ENCODE assay signal across 30 mouse cellular contexts in genomic region chr13:99932406-99932805, GRCm38 (mm10). TPM values are rescaled to one million over a fixed set of nuclear protein-coding genes. Genes with fewer than 3 reads are reported as not detected.
DNase-seq lines count a peak whose midpoint lies in the region; ATAC-seq lines count a peak whose summit lies in the region.
"Had no signal": no experiment of that assay in that cellular context is flagged by ENCODE, and none has a peak within 500 bp of the region (broad histone marks: within the 10 kb centered on the region; RNA-seq: fewer than 3 reads in every experiment).

No protein-coding gene starts in this region.

- 90% methylated on average over 1 of the region's 1 CpGs for WGBS in midbrain, embryonic 13.5 days

- peak; percentile 50 for DNase-seq in thymus, postnatal 0 days (ENCODE audit: low spot score)
- DNase-seq in thymus, postnatal 10 days (ENCODE audit: low spot score in 2 of 2) = no peak
- DNase-seq in T-cell, adult 2 months (ENCODE audit: low spot score) = peak; percentile 12
- peak; percentile 18 for DNase-seq in thymus, postnatal 4 days
- DNase-seq in urinary bladder, postnatal 36 days (ENCODE audit: low spot score in 2 of 2) = no peak
- DNase-seq in heart, postnatal 14 days = no peak
- DNase-seq: cerebellum, adult 2 months; cerebellum, postnatal 14 days; gastrocnemius, postnatal 14 days; heart, adult 11 months; heart, postnatal 36 days; kidney, adult 9 months; kidney, postnatal 14 days; layer of hippocampus, adult 9-11 months; liver, embryonic 13.5 days; lung, adult 18-20 months; lung, postnatal 4 days had no signal

- H3K36me3 ChIP-seq in midbrain, embryonic 13.5 days = no peaks in the 10 kb centered on the region
- H3K36me3 ChIP-seq: heart, embryonic 13.5 days; hindbrain, embryonic 13.5 days; limb, embryonic 10.5 days; limb, embryonic 15.5 days; liver, embryonic 13.5 days; midbrain, embryonic 15.5 days; neural tube, embryonic 12.5 days had no signal

- no peaks in the 10 kb centered on the region for H3K9me3 ChIP-seq in midbrain, embryonic 13.5 days
- H3K9me3 ChIP-seq: forebrain, embryonic 13.5 days; heart, embryonic 13.5 days; hindbrain, embryonic 13.5 days; limb, embryonic 10.5 days; limb, embryonic 15.5 days; liver, embryonic 13.5 days; midbrain, embryonic 15.5 days; neural tube, embryonic 12.5 days had no signal

- no peak overlapping the region for H3K27ac ChIP-seq in midbrain, embryonic 13.5 days
- H3K27ac ChIP-seq: forebrain, embryonic 13.5 days; heart, embryonic 13.5 days; hindbrain, embryonic 13.5 days; limb, embryonic 10.5 days; limb, embryonic 15.5 days; liver, embryonic 13.5 days; midbrain, embryonic 15.5 days; neural tube, embryonic 12.5 days had no signal

- ATAC-seq in megakaryocyte progenitor cell, adult 5-6 weeks (replicated peaks; ENCODE audit: poor library complexity) = peak; percentile 71
- ATAC-seq in midbrain, embryonic 13.5 days = no peak
- ATAC-seq: forebrain, embryonic 13.5 days; intestine, postnatal 0 days; lung, postnatal 0 days; midbrain, embryonic 15.5 days had no signal

- 0 out of 2 replicates have a peak, but pooled peaks cover 1% of the 10 kb centered on the region for H3K4me1 ChIP-seq in midbrain, embryonic 13.5 days (replicated peaks)
- H3K4me1 ChIP-seq: limb, embryonic 10.5 days; limb, embryonic 15.5 days; liver, embryonic 13.5 days; midbrain, embryonic 15.5 days; neural tube, embryonic 12.5 days had no signal

- H3K27me3 ChIP-seq in midbrain, embryonic 13.5 days = no peaks in the 10 kb centered on the region
- H3K27me3 ChIP-seq: forebrain, embryonic 13.5 days; heart, embryonic 13.5 days; hindbrain, embryonic 13.5 days; limb, embryonic 15.5 days; liver, embryonic 13.5 days; midbrain, embryonic 15.5 days; neural tube, embryonic 12.5 days had no signal

- intact Hi-C loops in heart, postnatal 14 days (cut with DNase I) = no loop called here

- H3K4me2 ChIP-seq in midbrain, embryonic 13.5 days (replicated peaks) = no peak overlapping the region
- H3K4me2 ChIP-seq: forebrain, embryonic 13.5 days; heart, embryonic 13.5 days; hindbrain, embryonic 13.5 days; limb, embryonic 15.5 days; liver, embryonic 13.5 days; midbrain, embryonic 15.5 days; neural tube, embryonic 12.5 days had no signal

- H3K4me3 ChIP-seq in midbrain, embryonic 13.5 days (replicated peaks) = no peak overlapping the region
- H3K4me3 ChIP-seq: forebrain, embryonic 13.5 days; heart, embryonic 13.5 days; hindbrain, embryonic 13.5 days; limb, embryonic 10.5 days; limb, embryonic 15.5 days; liver, embryonic 13.5 days; midbrain, embryonic 15.5 days; neural tube, embryonic 12.5 days had no signal

- H3K9ac ChIP-seq in midbrain, embryonic 13.5 days (replicated peaks) = no peak overlapping the region
- H3K9ac ChIP-seq: forebrain, embryonic 13.5 days; heart, embryonic 13.5 days; hindbrain, embryonic 13.5 days; limb, embryonic 15.5 days; liver, embryonic 13.5 days; midbrain, embryonic 15.5 days; neural tube, embryonic 12.5 days had no signal

RNA-seq across cellular contexts. Expression of gene Cartpt, which starts 31.5 kb away (rescaled TPM):
- 0.17 and 0.29 TPM in 2 replicates for polyA plus RNA-seq in thymus, postnatal 0 days (2015; fragmentation: Nextera tagmentation; extraction: Ambion mirVana)
- total RNA-seq in megakaryocyte progenitor cell, adult 5-6 weeks (2015) = not detected in 2 replicates
- not detected in 2 replicates for total RNA-seq in megakaryocyte progenitor cell, adult 5-6 weeks (2017)
- polyA plus RNA-seq in midbrain, embryonic 13.5 days (2015; fragmentation: Nextera tagmentation; extraction: Ambion mirVana) = 24.8 and 27.1 TPM in 2 replicates
- total RNA-seq in heart, postnatal 14 days (2021) = under 1 TPM in 1 of 2 experiments, not detected in 1; 0.36 TPM
- total RNA-seq: gastrocnemius, postnatal 14 days; heart, postnatal 36 days had no signal
- polyA plus RNA-seq: C2C12; liver, embryonic 13.5 days; testis, adult 2 months had no signal

Comparison
In these comparisons a context has a peak if more than half of its experiments do, and no peak if none do; other contexts are left out.
1. DNase-seq: peak in thymus, postnatal 0 days (single experiment), T-cell, adult 2 months (single experiment) and thymus, postnatal 4 days (single experiment); none in thymus, postnatal 10 days (0 of 2), urinary bladder, postnatal 36 days (0 of 2) and heart, postnatal 14 days (0 of 2).